Mouse (Mus musculus) MEL (cell line): ENCODE results near the gene Gm20388.

Source experiments
- POLR2AphosphoS5 ChIP-seq: IDR thresholded peaks from 2 replicates; pipeline ENCODE4 v1.6.1; 2012; ENCODE audit warnings: low read depth, borderline replicate concordance, mild to moderate bottlenecking, inconsistent platforms, low read length, moderate library complexity, mixed read lengths
- USF2 ChIP-seq, 2 experiments: IDR thresholded peaks; 2 replicates each; pipeline ENCODE4 v1.6.1; 2011 to 2012; ENCODE audit warnings: improper control_type of control experiment in 2 of 2, low read length in 2 of 2, borderline replicate concordance in 1 of 2, inconsistent platforms in 1 of 2, low read depth in 1 of 2, mild to moderate bottlenecking in 1 of 2; ENCODE audit not compliant: insufficient read depth in 1 of 2

- TF ChIP-seq POLR2AphosphoS5 = no peak
- no peak for TF ChIP-seq USF2 (IDR thresholded peaks at IDR 0.05; ENCODE audit: borderline replicate concordance in 1 of 2, insufficient read depth in 1 of 2, low read depth in 1 of 2, low read length in 2 of 2)
Observed at GRCm38 (mm10) chr8:122076183-122076842, 2165.7 kb downstream of the Gm20388 start.
